Mouse (Mus musculus) liver, embryonic 12.5 days (tissue): Measurements from ENCODE around the gene Gsn. TPM values are rescaled to one million over a fixed set of nuclear protein-coding genes. Genes with fewer than 3 reads are reported as not detected.

Experiments
- ATAC-seq: fragments of 200-750 bp; cut with Nextera tagmentation; 2 replicates; pipeline ENCODE4 v1.8.0; 2017; ENCODE audit warnings: moderate number of reproducible peaks, mild to moderate bottlenecking, moderate library complexity
- H3K27ac ChIP-seq: fragments of 300-500 bp; sonication (generic); 2 replicates; pipeline ENCODE4 v1.5.1; 2016; ENCODE audit warnings: mild to moderate bottlenecking
- H3K27me3 ChIP-seq: fragments of 300-500 bp; sonication (generic); replicated peaks from 2 replicates; pipeline ENCODE4 v1.6.1; 2016; ENCODE audit warnings: mild to moderate bottlenecking, moderate library complexity
- H3K36me3 ChIP-seq: fragments of 300-500 bp; sonication (generic); 2 replicates; pipeline ENCODE4 v1.6.1; 2016; ENCODE audit warnings: mild to moderate bottlenecking, moderate library complexity
- H3K4me1 ChIP-seq: fragments of 300-500 bp; sonication (generic); 2 replicates; pipeline ENCODE4 v1.6.1; 2016
- H3K4me2 ChIP-seq: fragments of 300-500 bp; sonication (generic); 2 replicates; pipeline ENCODE4 v1.6.1; 2016; ENCODE audit warnings: mild to moderate bottlenecking, moderate library complexity
- H3K4me3 ChIP-seq: fragments of 300-500 bp; sonication (generic); 2 replicates; pipeline ENCODE4 v1.5.1; 2016; ENCODE audit warnings: mild to moderate bottlenecking, moderate library complexity
- H3K9ac ChIP-seq: fragments of 300-500 bp; sonication (generic); 2 replicates; pipeline ENCODE4 v1.6.1; 2016; ENCODE audit warnings: mild to moderate bottlenecking, moderate library complexity
- H3K9me3 ChIP-seq: fragments of 300-500 bp; sonication (generic); replicated peaks from 2 replicates; pipeline ENCODE4 v1.6.1; 2016; ENCODE audit warnings: mild to moderate bottlenecking, moderate library complexity
- WGBS: fragments of 180-500 bp; shearing (Covaris S2); methylation state at CpG from one replicate; pipeline ENCODE4 v1.1.7; 2016; ENCODE audit not compliant: insufficient replicate concordance; 5-methylcytosine and 5-hydroxymethylcytosine counted together
- polyA plus RNA-seq: library from polyadenylated mRNA; unstranded; fragments of >200 nt; fragmentation: Nextera tagmentation; extraction: Ambion mirVana; gene quantifications from 2 replicates; pipeline ENCODE4 v1.2.1, GENCODE M21; 2016

The Gsn gene
- 76.8 and 80.4 TPM in 2 replicates for polyA plus RNA-seq

GRCm38 (mm10) chr2:35255885-35256833, at the start of gene Gsn:
TSS of gene Gsn (plus strand) at chr2:35256380.
- no peak within 1 kb of the TSS for H3K27ac ChIP-seq
- peaks cover 53% of the 10 kb centered on the region for H3K27me3 ChIP-seq
- peak within 1 kb of the TSS; percentile 51 for H3K4me3 ChIP-seq
- H3K36me3 ChIP-seq: no peaks in the 10 kb centered on the region
- H3K4me2 ChIP-seq: peak within 1 kb of the TSS; percentile 76
- peak within 1 kb of the TSS; percentile 53 for H3K9ac ChIP-seq
- peaks cover 32% of the 10 kb centered on the region for H3K4me1 ChIP-seq
- WGBS: 5% methylated on average over 54 of the region's 54 CpGs
- ATAC-seq: peak; percentile 93
- no peaks in the 10 kb centered on the region for H3K9me3 ChIP-seq

DNA sequence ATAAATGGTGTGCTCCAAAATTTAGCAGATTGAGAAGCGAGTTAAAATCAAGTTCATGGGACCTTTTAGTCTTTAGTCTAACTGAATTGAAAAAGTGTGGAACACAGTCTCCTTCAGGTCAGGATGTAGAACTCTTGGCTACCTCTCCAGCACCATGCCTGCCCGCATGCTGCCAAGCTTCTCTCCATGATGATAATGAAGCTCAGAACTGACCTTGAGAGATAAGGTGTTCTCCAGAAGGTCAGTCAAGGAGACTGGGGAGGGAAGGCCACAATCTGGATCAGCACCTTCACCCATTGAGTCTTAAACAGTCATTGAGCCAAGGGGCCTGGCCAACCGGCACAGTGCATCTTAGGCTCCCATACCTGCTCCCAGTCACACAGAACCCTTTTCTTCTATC, 49.4 kb upstream of the Gsn start:
- Histone ChIP-seq H3K9me3 (no peaks in the 10 kb centered on the region), H3K9ac (no peak overlapping the region), H3K4me1 (peaks cover 3% of the 10 kb centered on the region), H3K27me3 (peaks cover 4% of the 10 kb centered on the region; the same call in 1 of the 2 replicates), H3K4me3 (no peak overlapping the region), H3K27ac (no peak overlapping the region), H3K4me2 (no peak overlapping the region), H3K36me3 (no peaks in the 10 kb centered on the region)
- 64% methylated on average over 3 of the region's 3 CpGs for WGBS
- ATAC-seq: no peak

DNA sequence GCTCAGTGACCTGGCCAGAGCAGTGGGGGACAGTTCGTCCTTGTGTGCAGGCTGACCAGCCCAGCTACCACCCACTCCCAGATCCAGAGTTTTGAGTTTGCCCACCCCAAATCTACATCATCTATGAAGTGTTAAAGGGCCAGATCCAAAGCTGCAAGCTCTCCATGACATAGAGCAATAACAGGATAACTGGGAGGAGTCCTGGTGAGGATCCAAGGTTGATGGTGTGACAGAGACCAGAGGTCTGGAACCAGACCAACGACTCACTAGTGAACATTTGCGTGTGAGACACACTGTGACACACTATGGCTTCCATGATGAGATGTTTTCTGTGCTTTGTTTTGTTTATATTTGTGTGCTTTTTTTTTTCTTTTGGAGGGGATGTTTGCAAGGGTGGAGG, 48.1 kb upstream of the Gsn start:
- Histone ChIP-seq H3K27me3 (peaks cover 8% of the 10 kb centered on the region; the same call in 1 of the 2 replicates), H3K4me3 (no peak overlapping the region), H3K36me3 (no peaks in the 10 kb centered on the region), H3K4me1 (peaks cover 1% of the 10 kb centered on the region), H3K9me3 (no peaks in the 10 kb centered on the region), H3K4me2 (no peak overlapping the region), H3K27ac (no peak overlapping the region), H3K9ac (no peak overlapping the region)
- ATAC-seq: no peak
- WGBS: 73% methylated on average over 3 of the region's 3 CpGs

- WGBS: 46% methylated on average over 8 of the region's 8 CpGs
- Histone ChIP-seq H3K36me3 (no peaks in the 10 kb centered on the region), H3K27ac (no peak overlapping the region), H3K4me2 (no peak overlapping the region), H3K27me3 (peaks cover 14% of the 10 kb centered on the region; the same call in 1 of the 2 replicates), H3K9me3 (no peaks in the 10 kb centered on the region), H3K9ac (no peak overlapping the region), H3K4me3 (no peak overlapping the region), H3K4me1 (peaks cover 12% of the 10 kb centered on the region)
- ATAC-seq: no peak
Measured at GRCm38 (mm10) chr2:35208931-35209665, 47.1 kb upstream of the Gsn start.

DNA sequence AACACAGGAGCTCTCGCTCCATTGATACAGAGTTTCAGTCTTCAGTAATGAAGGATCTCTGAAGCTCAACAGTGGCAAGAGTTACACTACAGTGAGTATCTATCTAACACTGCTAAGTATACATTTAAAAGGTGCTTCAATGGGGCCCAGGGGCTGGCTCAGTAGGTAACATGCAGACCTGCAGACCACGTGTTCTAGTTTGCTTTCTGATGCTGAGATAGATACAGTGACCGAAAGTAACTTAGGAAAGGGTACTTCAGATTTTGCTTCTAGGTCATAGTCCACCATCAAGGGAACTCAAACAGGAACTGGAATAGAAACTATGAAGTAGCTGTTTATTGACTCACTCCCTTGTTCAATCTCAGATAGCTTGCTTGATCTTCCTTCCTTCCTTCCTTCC, 44.5 kb upstream of the Gsn start:
- H3K4me3 ChIP-seq: no peak overlapping the region
- H3K27me3 ChIP-seq: peaks cover 28% of the 10 kb centered on the region; the same call in 1 of the 2 replicates
- H3K4me2 ChIP-seq: no peak overlapping the region
- no peaks in the 10 kb centered on the region for H3K9me3 ChIP-seq
- 74% methylated on average over 3 of the region's 3 CpGs for WGBS
- no peak for ATAC-seq
- peaks cover 18% of the 10 kb centered on the region for H3K4me1 ChIP-seq
- no peaks in the 10 kb centered on the region for H3K36me3 ChIP-seq
- no peak overlapping the region for H3K9ac ChIP-seq
- no peak overlapping the region for H3K27ac ChIP-seq

DNA sequence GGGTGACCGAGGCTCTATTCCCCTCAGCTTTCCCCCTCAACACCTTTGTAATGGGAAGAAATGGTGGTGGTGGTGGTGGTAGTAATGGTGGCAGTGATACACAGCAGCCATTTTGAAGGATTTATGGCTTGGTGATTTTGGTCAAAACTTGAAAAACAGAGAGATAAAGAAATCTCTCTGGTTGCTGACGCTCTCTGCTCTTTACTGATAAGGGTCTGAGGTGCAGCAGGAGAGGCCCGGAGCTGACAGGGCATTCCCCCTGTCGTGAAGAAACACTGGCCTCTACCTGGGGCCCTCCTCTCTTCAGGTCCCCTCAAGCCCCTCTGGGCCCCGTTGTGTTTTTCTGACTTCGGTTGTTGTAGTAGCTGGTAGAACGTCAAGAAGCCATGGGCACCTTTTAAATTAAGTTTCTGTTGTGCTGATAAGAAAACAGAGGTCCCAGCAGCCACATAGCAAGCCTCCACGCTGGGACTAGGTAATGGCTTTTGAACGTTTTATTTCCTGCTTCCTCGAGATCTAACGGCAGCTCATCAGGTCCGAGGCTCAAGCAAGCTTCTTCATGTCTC, 42.8 kb upstream of the Gsn start:
- Histone ChIP-seq H3K27me3 (peaks cover 28% of the 10 kb centered on the region; the same call in 1 of the 2 replicates), H3K36me3 (no peaks in the 10 kb centered on the region), H3K9me3 (no peaks in the 10 kb centered on the region), H3K4me1 (peaks cover 18% of the 10 kb centered on the region), H3K9ac (no peak overlapping the region), H3K4me2 (peak overlapping the region; percentile 47), H3K4me3 (no peak overlapping the region), H3K27ac (no peak overlapping the region)
- 27% methylated on average over 12 of the region's 12 CpGs for WGBS
- ATAC-seq: peak; percentile 59; the same call in 1 of the 2 replicates

GRCm38 (mm10) chr2:35214881-35215358, 41.3 kb upstream of the Gsn start:
- Histone ChIP-seq H3K4me2 (peak overlapping the region; percentile 30), H3K9ac (no peak overlapping the region), H3K4me3 (no peak overlapping the region), H3K27me3 (peaks cover 28% of the 10 kb centered on the region; the same call in 1 of the 2 replicates), H3K9me3 (no peaks in the 10 kb centered on the region), H3K4me1 (peaks cover 18% of the 10 kb centered on the region), H3K27ac (no peak overlapping the region), H3K36me3 (no peaks in the 10 kb centered on the region)
- 15% methylated on average over 12 of the region's 12 CpGs for WGBS
- 0 out of 2 replicates have a peak, but pooled peaks have one; percentile 36 for ATAC-seq

- 76% methylated on average over 14 of the region's 14 CpGs for WGBS
- H3K9ac ChIP-seq: no peak overlapping the region
- H3K36me3 ChIP-seq: no peaks in the 10 kb centered on the region
- peaks cover 28% of the 10 kb centered on the region; the same call in 1 of the 2 replicates for H3K27me3 ChIP-seq
- H3K9me3 ChIP-seq: no peaks in the 10 kb centered on the region
- no peak for ATAC-seq
- no peak overlapping the region for H3K4me3 ChIP-seq
- H3K4me1 ChIP-seq: peaks cover 18% of the 10 kb centered on the region
- H3K4me2 ChIP-seq: no peak overlapping the region
- no peak overlapping the region for H3K27ac ChIP-seq
Measured at GRCm38 (mm10) chr2:35215363-35215762, 40.8 kb upstream of the Gsn start.

DNA sequence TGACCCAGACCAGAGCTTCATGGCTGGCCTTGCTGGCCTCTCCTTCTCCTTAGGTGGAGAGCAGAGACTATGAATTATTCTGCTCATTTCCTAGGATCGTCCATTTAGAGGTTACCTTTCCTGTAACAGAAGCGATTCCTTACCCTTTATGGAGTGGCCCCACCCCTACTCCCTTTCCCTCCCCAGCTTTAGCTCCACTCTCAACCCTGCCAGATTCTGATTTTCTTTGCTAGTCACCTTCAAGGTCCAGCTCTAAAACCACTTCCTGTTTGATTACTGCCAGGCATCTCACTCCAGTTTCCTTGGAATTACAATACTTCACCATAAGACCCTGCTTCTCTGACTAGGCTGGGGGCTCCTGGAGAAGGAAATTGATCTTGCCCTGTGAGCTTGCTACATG, 39.5 kb upstream of the Gsn start:
- no peak overlapping the region for H3K9ac ChIP-seq
- 49% methylated on average over 2 of the region's 2 CpGs for WGBS
- peaks cover 24% of the 10 kb centered on the region; the same call in 1 of the 2 replicates for H3K27me3 ChIP-seq
- H3K4me1 ChIP-seq: peaks cover 18% of the 10 kb centered on the region
- H3K27ac ChIP-seq: no peak overlapping the region
- H3K4me3 ChIP-seq: no peak overlapping the region
- no peaks in the 10 kb centered on the region for H3K9me3 ChIP-seq
- ATAC-seq: no peak
- no peaks in the 10 kb centered on the region for H3K36me3 ChIP-seq
- no peak overlapping the region for H3K4me2 ChIP-seq

GRCm38 (mm10) chr2:35218736-35219135, 37.4 kb upstream of the Gsn start:
- H3K9ac ChIP-seq: no peak overlapping the region
- H3K36me3 ChIP-seq: no peaks in the 10 kb centered on the region
- no peak overlapping the region for H3K27ac ChIP-seq
- no peak for ATAC-seq
- no peak overlapping the region for H3K4me2 ChIP-seq
- peaks cover 16% of the 10 kb centered on the region; the same call in 1 of the 2 replicates for H3K27me3 ChIP-seq
- H3K4me3 ChIP-seq: no peak overlapping the region
- H3K9me3 ChIP-seq: no peaks in the 10 kb centered on the region
- 71% methylated on average over 3 of the region's 3 CpGs for WGBS
- H3K4me1 ChIP-seq: peaks cover 10% of the 10 kb centered on the region

DNA sequence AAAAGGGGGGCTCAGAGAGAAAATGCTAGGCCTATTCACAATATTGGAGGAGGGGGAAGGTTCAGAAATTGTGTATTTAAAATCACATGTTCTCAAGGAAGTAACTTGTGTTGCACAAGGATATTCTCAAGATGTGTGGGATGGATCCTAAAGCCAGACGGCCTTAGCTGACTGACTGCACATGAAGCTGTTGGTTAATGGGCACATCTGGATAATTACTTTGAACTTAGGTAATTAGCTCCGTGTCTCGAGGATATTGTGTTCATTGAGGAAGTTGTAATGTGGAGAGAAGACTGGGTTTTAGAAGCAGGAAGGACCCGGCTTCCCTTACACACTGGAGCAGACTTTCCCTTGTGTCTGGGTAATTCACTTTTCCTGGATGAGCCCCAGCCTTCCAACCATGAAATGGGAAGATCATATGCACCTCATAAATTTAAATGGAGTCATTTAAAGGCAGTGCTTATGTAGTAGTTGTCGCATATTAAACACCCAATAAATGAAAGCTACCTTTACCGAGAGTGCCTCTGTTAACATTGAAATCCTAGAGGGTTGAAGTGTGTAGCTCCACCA, 33.3 kb upstream of the Gsn start:
- Histone ChIP-seq H3K36me3 (no peaks in the 10 kb centered on the region), H3K9me3 (no peaks in the 10 kb centered on the region), H3K9ac (no peak overlapping the region), H3K4me3 (no peak overlapping the region), H3K27ac (no peak overlapping the region), H3K27me3 (no peaks in the 10 kb centered on the region), H3K4me2 (no peak overlapping the region), H3K4me1 (no peaks in the 10 kb centered on the region)
- 55% methylated on average over 6 of the region's 6 CpGs for WGBS
- ATAC-seq: no peak
